Mouse (Mus musculus): ENCODE measurements around the gene Slc8a1.

Slc8a1 gene

DNA sequence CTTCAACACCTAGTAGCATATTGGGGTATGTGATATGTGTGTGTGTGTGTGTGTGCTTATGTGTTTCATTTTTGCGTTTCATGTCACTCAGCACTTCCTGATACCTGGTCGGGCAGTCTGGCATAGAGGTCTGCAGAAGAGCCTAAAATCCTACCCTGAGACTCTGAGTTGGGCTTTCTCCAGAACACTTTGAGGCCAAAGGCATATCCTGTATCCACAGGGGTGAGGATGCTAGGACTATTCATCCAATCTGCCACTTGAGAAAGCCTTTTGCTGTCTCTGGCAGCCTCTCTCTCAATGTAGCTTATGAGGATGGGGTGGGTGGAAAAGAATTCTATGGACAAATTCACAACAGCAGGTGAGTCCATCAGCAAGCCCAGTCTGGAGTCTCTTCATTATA is 234.1 kb downstream of the Slc8a1 start:
- no peak for DNase-seq (ENCODE audit: low read depth)

DNA sequence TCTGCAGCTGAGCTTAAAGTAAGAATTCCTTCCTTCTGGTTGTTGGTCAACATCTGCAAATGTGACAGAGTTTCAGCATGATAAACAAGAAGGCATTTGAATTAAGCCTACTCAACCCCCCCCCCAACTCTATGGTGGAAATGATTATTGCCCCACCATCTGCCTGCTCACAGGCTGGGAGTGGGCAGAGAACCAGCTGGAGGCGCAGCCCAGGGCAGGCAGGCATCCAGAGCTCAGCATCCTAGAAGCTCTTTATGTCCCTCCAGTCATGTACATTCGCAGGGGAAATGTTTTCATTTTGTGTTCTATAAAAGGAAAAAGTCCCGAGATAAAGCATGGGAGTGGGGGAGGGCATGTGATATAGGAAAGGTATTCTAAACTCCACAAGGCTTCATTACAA is 235.4 kb downstream of the Slc8a1 start:
- DNase-seq (ENCODE audit: low read depth) = no peak

DNA sequence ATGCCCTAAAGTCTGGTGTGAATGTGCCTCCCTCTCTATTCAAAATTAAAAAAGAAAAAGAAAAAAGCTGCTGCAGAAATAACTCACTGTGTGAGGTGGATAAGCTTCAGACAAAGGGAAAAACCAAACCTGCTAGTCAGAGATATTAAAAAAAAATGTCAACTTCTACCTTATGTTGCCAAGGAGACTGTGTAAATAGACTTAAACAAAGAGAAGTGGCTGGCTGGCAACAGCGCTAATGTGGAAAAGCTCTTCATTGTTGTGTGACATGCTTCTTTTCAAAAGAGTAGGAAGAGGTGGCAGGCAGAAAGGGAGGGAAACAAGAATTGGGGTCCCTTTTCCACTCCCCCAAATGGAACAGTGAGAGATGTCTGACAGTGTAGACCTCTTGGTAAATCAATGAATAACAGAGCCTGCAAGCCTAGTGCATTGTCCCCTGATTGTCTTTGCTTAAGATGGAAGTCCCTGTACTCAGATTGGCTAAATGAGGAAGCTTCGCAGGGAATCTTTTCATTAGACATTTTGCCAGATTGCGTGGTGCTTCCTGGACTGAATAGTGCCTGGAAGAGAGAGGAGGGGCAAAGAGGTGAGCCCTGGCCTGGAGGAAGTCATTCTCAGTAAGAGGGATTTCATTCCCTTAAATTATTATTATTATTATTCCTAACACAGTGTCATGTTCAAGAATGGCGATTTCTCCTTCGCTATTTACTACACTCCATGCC is 237.3 kb downstream of the Slc8a1 start:
- no peak for DNase-seq (ENCODE audit: low read depth)

DNA sequence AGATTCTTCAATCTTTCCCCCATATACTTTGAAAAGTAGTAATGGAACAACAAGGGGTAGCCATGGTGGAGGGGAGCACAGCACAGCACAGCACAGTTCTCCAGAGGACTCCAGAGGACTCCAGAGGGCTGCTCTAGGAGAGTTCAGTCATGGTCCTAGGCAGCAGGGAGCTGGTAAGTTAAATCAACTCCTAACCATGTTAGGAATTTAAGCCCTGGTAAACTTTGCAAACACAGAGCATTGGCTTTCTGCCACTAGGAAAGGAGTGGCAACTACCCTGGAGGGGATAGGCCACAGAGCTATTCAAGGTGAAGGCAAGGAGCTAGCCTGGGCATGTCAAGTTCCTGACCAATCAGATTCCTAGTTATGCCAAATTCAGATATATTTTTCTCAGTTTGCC is 240.3 kb downstream of the Slc8a1 start:
- no peak for DNase-seq (ENCODE audit: low read depth)

DNA sequence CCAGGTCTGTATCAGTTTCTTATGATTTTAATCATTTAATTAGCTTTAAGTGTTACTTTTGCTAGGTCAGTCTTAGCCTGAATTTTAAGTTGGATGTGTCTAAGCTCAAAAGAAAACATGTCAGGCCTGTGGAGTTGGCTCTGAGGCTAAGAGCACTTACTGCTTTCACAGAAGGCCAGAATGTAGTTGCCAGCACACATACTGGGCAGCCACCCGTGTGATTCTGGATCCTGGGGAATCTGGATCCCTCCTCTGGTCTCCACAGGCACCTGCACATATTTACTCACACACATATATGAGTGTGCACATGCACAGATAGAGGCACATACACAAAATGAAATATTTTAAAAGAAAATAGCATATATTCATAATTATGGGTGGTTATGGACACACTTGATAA is 241.6 kb downstream of the Slc8a1 start:
- no peak for DNase-seq (ENCODE audit: low read depth)

DNA sequence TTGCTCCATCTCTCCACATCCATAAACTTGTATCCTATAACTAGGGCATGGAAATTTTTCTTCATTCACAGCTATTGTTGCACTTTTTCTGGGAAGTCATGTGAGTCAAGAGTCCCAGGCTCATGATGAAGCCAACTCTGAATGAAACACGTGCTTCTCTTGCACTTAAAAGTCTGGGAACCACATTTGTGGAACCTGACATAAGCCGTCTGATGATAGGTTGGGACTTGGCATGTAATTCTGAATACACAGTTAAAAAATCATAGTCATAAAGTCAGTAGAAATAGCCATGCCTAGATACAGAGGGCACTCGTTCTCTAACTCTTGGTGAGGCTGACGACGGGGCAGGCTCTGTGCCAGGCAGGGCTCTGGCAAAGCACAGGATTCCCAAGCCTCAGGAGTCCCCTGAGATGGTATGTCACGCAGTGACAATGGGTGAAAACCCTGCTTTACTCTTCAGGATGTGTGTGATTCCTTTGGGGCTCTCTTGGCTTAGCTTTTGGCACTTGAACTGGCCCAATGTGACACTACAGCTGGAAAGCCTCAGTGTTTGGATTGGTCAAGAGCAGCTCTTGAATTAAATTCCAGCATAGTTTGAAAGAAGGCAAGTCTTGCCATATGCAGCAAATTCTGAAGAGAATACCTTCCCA is 245.8 kb downstream of the Slc8a1 start:
- peak; percentile 23 for DNase-seq (ENCODE audit: low read depth)

DNA sequence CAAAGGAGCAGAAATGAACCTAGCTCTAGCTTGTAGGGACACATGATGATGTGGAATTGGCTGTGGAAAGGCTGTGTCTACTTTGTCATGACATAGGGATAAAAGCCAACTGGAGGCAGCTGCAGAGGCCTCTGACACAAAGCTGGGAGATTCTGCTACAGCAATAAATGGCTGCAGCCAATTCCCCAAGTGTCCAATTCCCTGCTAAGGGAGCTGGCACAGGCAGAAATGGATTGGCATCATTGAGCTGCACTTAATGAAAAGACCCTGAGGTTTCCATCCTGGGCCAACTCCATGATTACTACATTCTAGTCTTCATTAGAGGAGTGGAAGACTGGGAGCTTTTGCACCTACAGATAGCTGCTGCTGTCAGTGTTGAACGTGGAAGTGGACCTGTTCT is 251.8 kb downstream of the Slc8a1 start:
- DNase-seq (ENCODE audit: low read depth) = no peak

DNA sequence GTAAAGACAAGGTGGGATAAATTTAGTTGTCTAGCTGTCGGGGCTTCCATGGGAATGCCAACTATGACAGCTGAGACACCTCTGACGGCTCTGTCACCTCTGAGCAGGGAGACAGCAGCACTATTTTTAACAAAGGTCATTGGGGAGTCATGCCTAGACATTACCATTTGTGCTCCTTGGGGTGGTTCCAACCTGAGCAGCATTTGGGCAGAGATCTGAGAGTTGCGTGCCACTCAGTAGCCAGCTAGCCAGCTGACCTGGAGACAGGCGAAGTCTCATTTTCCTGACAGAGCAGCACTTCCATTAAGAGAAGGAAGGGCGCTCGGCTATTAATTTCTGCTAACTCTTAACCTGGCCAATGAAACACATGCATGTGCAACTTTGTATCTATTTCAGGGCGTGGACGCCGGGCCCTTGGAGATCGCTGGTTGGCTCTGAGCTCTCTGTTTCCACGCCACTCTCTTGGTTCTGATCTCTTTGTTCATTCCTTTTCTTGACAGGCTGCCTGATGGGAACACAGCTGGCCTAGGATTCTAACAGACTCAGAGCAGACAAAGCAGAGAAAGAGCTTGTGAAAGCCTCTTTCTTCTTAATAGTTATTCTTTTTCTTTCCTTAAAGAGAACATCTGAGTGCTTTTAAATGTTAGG is 256.2 kb downstream of the Slc8a1 start:
- no peak for DNase-seq (ENCODE audit: low read depth)

DNA sequence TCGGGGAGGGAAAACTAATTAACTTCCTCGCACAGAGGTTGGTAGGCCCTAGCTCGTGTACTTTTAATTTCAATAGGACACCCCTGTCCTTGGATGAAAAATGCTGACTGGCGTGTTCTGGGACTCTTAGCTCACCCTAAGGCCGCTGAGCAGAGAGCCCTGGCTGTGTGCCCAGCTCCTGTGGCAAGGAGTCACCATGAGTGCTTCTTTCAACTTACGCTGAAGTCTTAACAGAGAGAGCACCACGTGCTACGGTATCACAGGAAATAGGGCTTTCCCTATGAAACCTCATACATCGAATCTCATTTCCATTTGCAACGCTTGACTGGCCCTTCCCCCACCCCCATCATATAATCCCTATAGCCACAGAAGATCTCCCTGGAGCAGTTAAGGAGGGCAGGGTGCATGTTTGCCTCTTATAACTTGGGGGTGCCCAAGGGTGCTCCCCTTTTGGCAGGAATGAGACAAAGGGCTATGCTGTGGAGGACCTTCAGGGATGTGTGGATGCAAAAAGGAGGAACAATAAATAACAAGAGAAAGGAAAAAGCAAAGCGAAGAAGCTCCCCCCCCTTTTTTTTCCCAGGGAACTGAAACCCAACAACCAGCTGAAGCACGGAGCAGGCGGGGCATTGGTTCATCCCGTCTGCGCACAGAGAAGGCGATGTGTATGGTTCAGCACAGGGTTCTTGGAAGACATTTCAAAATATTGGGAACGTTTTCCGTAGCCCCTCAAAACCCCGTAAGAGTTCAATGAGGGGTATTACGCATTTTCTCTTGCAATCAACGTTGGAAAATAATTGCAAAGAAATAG is 257.6 kb downstream of the Slc8a1 start:
- no peak for DNase-seq (ENCODE audit: low read depth)

DNA sequence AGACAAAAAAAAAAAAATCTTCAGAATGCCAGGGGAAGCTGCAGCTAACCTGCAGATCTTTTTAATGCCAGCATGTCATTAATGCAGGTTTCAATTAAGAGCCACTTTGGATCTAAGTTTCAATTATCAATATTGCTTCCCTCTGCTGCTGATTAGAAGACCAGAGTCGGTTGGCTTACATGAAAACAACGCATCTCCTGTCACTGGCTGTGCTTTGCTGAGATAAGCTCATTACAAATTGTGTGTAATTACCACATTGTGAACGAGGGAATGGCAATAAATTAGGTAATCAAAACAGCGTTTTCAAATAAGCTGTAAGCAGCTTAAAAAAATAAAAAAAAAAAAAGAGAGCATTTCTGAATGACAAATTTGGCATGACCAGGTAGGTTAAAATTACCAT is 258.4 kb downstream of the Slc8a1 start:
- DNase-seq (ENCODE audit: low read depth) = no peak

DNA sequence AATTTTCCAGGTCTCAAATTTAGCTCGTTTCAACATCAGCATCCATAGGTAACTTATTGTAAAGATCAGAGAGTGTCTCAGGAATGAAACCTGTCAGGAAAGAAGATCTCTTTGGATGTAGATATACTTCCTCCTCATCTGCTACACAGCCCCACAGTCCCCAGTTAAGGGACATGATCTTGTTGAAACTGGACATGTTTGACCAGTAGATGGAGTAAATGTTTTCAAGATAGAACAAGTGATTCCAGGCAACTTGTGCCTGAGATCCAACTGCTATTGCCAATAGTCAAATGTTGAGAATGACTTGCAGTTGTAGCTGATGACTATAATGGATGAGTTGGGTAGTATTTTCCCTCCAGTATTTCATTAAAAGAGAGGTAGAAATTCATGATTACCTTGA is 260.8 kb downstream of the Slc8a1 start:
- no peak for DNase-seq (ENCODE audit: low read depth)

DNA sequence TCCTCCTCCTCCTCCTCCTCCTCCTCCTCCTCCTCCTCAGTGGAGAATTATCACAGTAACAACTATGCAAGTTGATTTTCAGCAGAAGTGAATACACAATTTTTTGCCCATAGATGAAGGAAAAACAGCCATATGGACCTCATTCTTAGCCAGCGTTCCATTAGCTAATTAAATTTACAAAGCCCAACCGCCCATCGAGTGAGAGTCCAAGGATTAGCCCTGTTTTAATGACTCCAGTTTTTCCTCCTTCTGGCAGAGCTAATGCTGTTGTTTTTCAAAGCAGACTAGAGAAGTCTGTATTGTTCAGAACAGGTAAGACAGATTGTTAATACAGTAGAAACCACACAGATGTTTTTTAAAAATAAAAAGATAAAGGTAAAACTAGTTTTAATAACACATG is 264.8 kb downstream of the Slc8a1 start:
- DNase-seq (ENCODE audit: low read depth) = no peak

DNA sequence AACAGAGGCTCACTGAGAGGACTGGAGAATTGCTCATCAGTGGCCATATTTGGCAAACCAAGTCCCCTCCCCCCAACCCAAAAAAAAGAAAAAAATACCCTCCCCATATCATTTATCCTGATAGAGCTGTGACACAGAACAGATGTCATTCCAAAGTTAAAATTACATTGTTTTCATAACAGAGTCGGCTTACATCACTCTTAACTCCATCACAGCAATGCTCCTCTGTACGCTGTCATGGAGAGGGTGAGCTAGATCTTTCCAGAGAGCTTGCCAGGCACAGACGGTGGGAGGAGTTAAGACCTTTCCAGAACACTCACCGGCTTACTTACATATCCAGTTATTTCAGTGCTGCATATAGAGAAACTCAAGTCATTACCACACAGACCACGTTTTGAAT is 269.2 kb downstream of the Slc8a1 start:
- DNase-seq (ENCODE audit: low read depth) = peak; percentile 11

DNA sequence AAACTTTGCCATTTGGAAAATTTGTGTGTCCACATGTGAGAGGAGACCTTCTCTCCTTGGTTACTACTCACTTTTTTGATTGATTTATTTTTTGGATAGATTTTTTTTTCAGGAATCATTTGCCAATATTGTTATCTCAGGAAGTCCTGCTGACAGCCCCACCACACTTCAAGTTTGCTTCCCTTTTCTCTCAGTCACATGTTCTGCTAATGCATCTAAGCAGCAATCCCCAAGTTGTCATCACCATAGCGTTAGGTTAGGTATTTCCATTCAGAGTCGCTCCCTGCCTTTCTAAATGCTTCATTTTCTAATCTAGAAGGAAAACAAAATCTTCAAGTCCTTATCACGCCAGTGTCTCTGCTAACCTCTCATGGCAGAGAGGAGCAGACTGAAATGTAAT is 278.8 kb downstream of the Slc8a1 start:
- DNase-seq (ENCODE audit: low read depth) = no peak

DNA sequence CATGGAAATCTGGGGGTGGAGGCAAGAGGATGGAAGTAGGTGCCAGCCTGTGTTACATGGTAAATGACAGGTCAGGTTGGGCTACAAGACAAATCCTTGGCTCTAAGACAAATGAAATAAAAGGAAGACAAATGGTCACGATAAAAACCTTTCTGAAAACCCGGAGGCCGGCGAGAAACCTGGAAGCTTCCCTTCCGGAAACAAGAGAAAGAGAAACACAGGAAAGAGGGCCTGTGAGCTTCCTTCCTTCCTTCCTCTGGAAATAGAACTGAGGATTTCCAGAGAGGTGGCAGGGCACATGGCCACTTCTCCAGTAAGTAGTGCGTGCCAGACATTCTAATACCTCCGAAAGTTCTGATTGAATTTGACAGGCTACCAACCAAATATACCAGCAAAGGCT is 282.2 kb downstream of the Slc8a1 start:
- no peak for DNase-seq (ENCODE audit: low read depth)

DNA sequence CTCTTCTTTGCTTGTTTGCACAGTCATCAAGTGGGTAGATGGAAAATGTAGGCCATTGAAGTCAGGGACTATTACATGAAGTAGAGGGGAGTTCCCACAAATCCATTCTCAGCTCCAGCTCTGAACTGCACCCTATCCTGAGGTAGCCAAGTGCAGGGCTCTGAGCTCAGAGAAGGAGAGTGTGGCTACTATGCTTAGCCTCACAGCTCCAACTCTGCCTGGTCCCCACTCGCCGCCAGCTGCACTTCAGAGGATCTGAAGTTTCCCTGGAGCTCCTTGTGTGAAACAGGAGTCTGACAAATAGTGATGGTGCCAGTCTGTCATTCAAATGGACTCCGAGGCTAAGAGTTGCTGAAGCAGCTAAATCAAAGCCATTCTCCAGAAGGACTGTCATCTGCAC is 282.9 kb downstream of the Slc8a1 start:
- no peak for DNase-seq (ENCODE audit: low read depth)

DNA sequence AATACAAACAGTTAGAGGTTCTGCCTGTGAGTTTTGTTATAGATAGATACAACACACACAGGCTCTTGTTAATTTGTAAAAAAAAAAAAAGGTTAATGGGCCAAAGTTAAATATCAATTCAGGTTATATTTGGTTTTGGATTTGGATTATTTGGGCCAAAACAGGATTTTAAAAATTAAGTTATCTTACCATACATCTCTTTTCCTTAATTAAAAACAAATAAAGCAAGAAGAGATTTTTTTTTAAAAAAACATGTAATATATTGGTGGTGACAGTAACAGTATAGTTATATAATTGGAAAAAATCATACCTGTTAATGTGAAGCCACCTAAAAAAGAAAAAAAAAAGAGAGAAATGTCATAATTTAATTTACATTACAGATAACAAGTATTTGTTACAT is 296.7 kb downstream of the Slc8a1 start, which contains the start of gene Gm11096:
Gene Gm11096, plus strand, starts transcription at position 301 of the 400 bp plus-strand sequence.
- DNase-seq (ENCODE audit: low read depth) = no peak

DNA sequence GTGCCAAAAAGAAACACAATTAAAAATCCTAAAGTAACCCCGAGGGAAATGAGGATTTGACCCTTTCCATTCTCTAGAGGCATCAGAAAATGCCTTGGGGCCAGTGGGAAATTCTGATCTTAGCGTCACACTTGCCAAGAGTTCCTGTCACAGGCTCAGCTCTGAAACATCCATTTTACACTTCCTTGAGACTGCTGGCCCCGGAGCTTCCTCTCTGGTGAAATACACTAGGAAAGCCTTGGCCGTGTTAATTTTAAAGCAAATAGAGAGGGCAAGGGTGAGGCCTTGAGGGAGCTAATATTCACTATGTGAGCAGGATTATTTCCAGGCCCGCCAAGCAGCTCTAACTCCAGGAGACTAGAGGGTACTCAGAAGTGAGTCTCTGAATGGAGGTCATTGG is 305.0 kb downstream of the Slc8a1 start:
- no peak for DNase-seq (ENCODE audit: low read depth)

DNA sequence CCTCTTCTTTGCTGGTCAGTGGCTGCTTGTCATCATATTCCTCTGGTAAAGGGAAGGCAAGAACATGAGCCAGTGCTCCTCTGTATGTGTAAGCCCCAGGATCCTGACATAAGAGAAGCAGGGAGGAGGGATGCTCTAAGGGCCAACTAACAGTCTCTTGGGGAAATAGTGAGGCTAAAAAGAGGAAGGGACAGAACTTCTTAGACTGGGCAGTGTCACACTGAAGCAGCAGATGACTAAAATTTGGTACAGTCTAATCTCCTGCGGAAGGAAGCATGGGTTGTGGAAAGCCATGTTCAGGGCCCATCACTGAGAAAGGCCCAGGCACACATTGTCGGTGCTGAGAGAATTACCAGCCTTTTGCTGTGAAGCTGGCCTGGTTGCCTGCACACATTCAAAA is 305.4 kb downstream of the Slc8a1 start:
- no peak for DNase-seq (ENCODE audit: low read depth)

DNA sequence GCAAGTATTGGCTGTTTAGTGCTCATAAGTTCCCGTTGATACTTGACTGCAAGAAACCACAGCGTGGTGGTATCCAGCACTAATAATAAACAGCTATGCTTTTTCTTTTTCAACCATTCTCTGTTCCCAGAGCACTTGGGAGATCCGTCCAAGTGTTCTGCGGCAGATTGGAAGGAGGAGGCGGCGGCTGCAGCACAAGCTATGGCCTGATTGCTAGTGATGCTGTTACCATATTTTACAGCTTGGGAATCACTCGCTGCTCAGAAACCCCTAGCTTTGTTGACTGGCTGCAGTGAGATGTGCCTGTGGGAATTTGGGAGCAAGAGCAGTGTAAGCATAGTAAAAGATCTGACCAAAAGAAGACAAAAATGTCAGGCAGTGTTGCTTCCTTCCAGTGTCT is 310.9 kb downstream of the Slc8a1 start:
- DNase-seq (ENCODE audit: low read depth) = no peak

DNA sequence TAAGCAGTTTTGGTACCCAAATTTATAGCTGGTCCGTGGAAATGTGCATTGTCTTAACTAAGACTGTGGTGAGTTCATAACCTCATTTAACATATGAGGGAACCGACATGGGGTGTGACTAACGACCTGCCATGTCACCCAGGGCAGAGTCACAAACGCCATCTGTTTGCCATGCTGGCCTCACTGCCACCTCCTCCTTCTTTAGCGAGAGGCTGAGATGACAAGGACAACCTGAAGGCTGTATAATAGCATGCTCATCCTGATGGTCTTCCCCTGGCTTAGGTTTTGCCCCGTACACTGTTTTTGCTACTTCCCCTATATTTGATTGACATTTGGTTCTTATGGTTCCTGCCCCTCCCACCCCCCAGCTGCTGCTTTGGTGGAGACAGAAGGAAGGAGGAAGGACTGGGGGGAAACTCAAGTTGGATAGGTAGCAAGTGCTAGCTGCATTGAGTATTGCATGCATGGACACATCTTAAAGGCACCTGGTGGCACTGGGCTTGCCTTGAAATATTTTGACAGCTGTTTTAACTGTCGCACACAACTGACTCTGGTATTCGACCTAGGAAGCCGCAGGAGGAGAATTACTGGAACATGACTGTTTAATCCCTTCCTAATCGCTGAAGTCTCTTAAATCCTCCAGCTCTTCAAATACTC is 313.8 kb downstream of the Slc8a1 start:
- DNase-seq (ENCODE audit: low read depth) = no peak

DNA sequence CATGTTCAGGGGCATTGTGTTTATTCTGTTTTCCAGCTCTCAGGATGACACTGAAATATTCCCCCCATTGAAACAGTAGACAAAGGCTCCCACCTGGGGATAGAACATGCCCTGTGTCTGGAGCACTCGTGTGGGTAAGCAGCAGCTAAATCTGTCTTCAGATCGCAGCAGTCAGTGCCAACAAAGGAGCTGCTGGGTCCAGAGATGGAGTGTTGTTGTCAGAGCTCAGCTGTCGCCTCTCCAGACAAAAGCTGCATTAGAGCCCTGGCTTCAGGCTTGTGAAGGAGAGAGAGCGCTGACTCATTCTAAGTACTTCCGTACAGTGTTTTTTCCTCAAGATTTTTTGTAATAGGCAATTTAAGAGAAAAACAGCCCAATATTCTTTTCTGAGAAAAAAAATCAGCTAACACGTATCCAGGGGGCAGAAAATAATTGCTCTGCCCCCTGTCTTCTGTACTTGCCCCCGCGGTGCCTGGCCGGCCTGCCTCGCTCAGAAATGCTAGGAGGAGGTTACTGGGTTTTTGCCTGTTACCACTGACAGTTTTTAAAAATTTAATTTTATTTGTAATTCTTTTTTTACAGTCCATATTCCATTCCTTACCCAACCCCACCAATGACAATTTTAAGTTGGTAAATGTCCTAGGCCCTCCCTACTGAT is 318.2 kb downstream of the Slc8a1 start:
- peak; percentile 11 for DNase-seq (ENCODE audit: low read depth)
